Mouse (Mus musculus): Measurements from ENCODE around the gene Ssr2. TPM values are rescaled to one million over a fixed set of nuclear protein-coding genes. Genes with fewer than 3 reads are reported as not detected.

Ssr2 gene
- polyA plus RNA-seq, 1 experiment from 2014 or later, result 174 TPM

- H3K4me1 ChIP-seq, result peaks cover 54% of the 10 kb centered on the region
- WGBS, result 71% methylated on average over 20 of the region's 20 CpGs
- peak overlapping the region; percentile 10; the same call in 1 of the 2 replicates for H3K4me3 ChIP-seq
- H3K9me3 ChIP-seq, result no peaks in the 10 kb centered on the region
- H3K27ac ChIP-seq, result peak overlapping the region; percentile 68
- no peak for DNase-seq (ENCODE audit: extremely low spot score, low spot score)
- peaks cover 32% of the 10 kb centered on the region for H3K36me3 ChIP-seq (replicated peaks)
- H3K27me3 ChIP-seq (ENCODE audit: poor library complexity, severe bottlenecking), result no peaks in the 10 kb centered on the region
These were observed 30.6 kb upstream of the Ssr2 start for GRCm38 (mm10) chr3:88544955-88545591.

GRCm38 (mm10) chr3:88546674-88547418 is 28.8 kb upstream of the Ssr2 start:
- Histone ChIP-seq H3K4me3 (no peak overlapping the region), H3K27ac (no peak overlapping the region), H3K27me3 (ENCODE audit: poor library complexity, severe bottlenecking) (no peaks in the 10 kb centered on the region), H3K9me3 (no peaks in the 10 kb centered on the region), H3K36me3 (replicated peaks) (peaks cover 19% of the 10 kb centered on the region), H3K4me1 (peaks cover 46% of the 10 kb centered on the region)
- 86% methylated on average over 6 of the region's 6 CpGs for WGBS
- DNase-seq (ENCODE audit: extremely low spot score, low spot score), result no peak

GRCm38 (mm10) chr3:88548180-88548917 is 27.3 kb upstream of the Ssr2 start, which contains the start of gene Rab25:
Gene Rab25, minus strand, starts transcription at chr3:88548300.
- WGBS, result 44% methylated on average over 18 of the region's 18 CpGs
- Histone ChIP-seq H3K9me3 (no peaks in the 10 kb centered on the region), H3K36me3 (replicated peaks) (peaks cover 15% of the 10 kb centered on the region; the same call in 1 of the 2 replicates), H3K27ac (no peak within 1 kb of the TSS), H3K4me1 (peaks cover 42% of the 10 kb centered on the region), H3K27me3 (ENCODE audit: poor library complexity, severe bottlenecking) (no peaks in the 10 kb centered on the region), H3K4me3 (peak within 1 kb of the TSS; percentile 2; the same call in 1 of the 2 replicates)
- DNase-seq (ENCODE audit: extremely low spot score, low spot score), result no peak

- no peak for DNase-seq (ENCODE audit: extremely low spot score, low spot score)
- Histone ChIP-seq H3K4me1 (peaks cover 50% of the 10 kb centered on the region), H3K9me3 (no peaks in the 10 kb centered on the region), H3K36me3 (replicated peaks) (peaks cover 32% of the 10 kb centered on the region), H3K27ac (no peak overlapping the region), H3K27me3 (ENCODE audit: poor library complexity, severe bottlenecking) (no peaks in the 10 kb centered on the region), H3K4me3 (peak overlapping the region; percentile 70)
- WGBS, result 92% methylated on average over 4 of the region's 4 CpGs
These were observed 24.1 kb upstream of the Ssr2 start for GRCm38 (mm10) chr3:88551586-88551985.

- Histone ChIP-seq H3K4me3 (peak overlapping the region; percentile 70), H3K27me3 (ENCODE audit: poor library complexity, severe bottlenecking) (no peaks in the 10 kb centered on the region), H3K36me3 (replicated peaks) (peaks cover 38% of the 10 kb centered on the region), H3K9me3 (no peaks in the 10 kb centered on the region), H3K27ac (peak overlapping the region; percentile 97), H3K4me1 (peaks cover 52% of the 10 kb centered on the region)
- no peak for DNase-seq (ENCODE audit: extremely low spot score, low spot score)
- 24% methylated on average over 16 of the region's 16 CpGs for WGBS
These were observed 23.5 kb upstream of the Ssr2 start for GRCm38 (mm10) chr3:88552082-88552645.

- Histone ChIP-seq H3K4me1 (peaks cover 52% of the 10 kb centered on the region), H3K4me3 (peak within 1 kb of the TSS; percentile 70)
- WGBS, result under 1% methylated on average over 48 of the region's 48 CpGs
These were observed 22.8 kb upstream of the Ssr2 start, which contains the start of gene Lamtor2 for GRCm38 (mm10) chr3:88552676-88553524. Gene Lamtor2, minus strand, starts transcription at chr3:88553074.

GRCm38 (mm10) chr3:88553525-88553879 is 22.2 kb upstream of the Ssr2 start, which contains the start of gene Ubqln4:
Gene Ubqln4, plus strand, starts transcription at chr3:88553758.
- H3K27me3 ChIP-seq (ENCODE audit: poor library complexity, severe bottlenecking), result no peaks in the 10 kb centered on the region
- DNase-seq (ENCODE audit: extremely low spot score, low spot score), result peak; percentile 92
- H3K4me1 ChIP-seq, result peaks cover 46% of the 10 kb centered on the region
- WGBS, result under 1% methylated on average over 35 of the region's 37 CpGs
- peak within 1 kb of the TSS; percentile 70 for H3K4me3 ChIP-seq
- no peaks in the 10 kb centered on the region for H3K9me3 ChIP-seq
- peaks cover 47% of the 10 kb centered on the region for H3K36me3 ChIP-seq (replicated peaks)
- H3K27ac ChIP-seq, result peak within 1 kb of the TSS; percentile 97

More at GRCm38 (mm10) chr3:88552676-88553524, 22.8 kb upstream of the Ssr2 start, which contains the start of gene Lamtor2:
- Histone ChIP-seq H3K9me3 (no peaks in the 10 kb centered on the region), H3K27ac (peak within 1 kb of the TSS; percentile 97), H3K36me3 (replicated peaks) (peaks cover 45% of the 10 kb centered on the region), H3K27me3 (ENCODE audit: poor library complexity, severe bottlenecking) (no peaks in the 10 kb centered on the region)
- DNase-seq (ENCODE audit: extremely low spot score, low spot score), result peak; percentile 98

- Histone ChIP-seq H3K4me1 (peaks cover 44% of the 10 kb centered on the region), H3K9me3 (no peaks in the 10 kb centered on the region), H3K36me3 (replicated peaks) (peaks cover 47% of the 10 kb centered on the region), H3K4me3 (peak overlapping the region; percentile 70), H3K27me3 (ENCODE audit: poor library complexity, severe bottlenecking) (no peaks in the 10 kb centered on the region), H3K27ac (peak overlapping the region; percentile 97)
- no peak for DNase-seq (ENCODE audit: extremely low spot score, low spot score)
- under 1% methylated on average over 41 of the region's 41 CpGs for WGBS
These were observed 21.6 kb upstream of the Ssr2 start for GRCm38 (mm10) chr3:88553880-88554586.

GRCm38 (mm10) chr3:88555069-88555605 is 20.5 kb upstream of the Ssr2 start:
- WGBS, result 87% methylated on average over 5 of the region's 5 CpGs
- Histone ChIP-seq H3K9me3 (no peaks in the 10 kb centered on the region), H3K27me3 (ENCODE audit: poor library complexity, severe bottlenecking) (no peaks in the 10 kb centered on the region), H3K36me3 (replicated peaks) (peaks cover 58% of the 10 kb centered on the region), H3K27ac (no peak overlapping the region; the same call in 1 of the 2 replicates), H3K4me3 (peak overlapping the region; percentile 70), H3K4me1 (peaks cover 44% of the 10 kb centered on the region)
- DNase-seq (ENCODE audit: extremely low spot score, low spot score), result no peak

- no peak for DNase-seq (ENCODE audit: extremely low spot score, low spot score)
- peak overlapping the region; percentile 70; the same call in 1 of the 2 replicates for H3K4me3 ChIP-seq
- no peaks in the 10 kb centered on the region for H3K27me3 ChIP-seq (ENCODE audit: poor library complexity, severe bottlenecking)
- H3K4me1 ChIP-seq, result peaks cover 44% of the 10 kb centered on the region
- no peak overlapping the region for H3K27ac ChIP-seq
- H3K9me3 ChIP-seq, result no peaks in the 10 kb centered on the region
- WGBS, result 98% methylated on average over 6 of the region's 6 CpGs
- peaks cover 58% of the 10 kb centered on the region for H3K36me3 ChIP-seq (replicated peaks)
These were observed 19.9 kb upstream of the Ssr2 start for GRCm38 (mm10) chr3:88555731-88556130.

- 95% methylated on average over 8 of the region's 8 CpGs for WGBS
- DNase-seq (ENCODE audit: extremely low spot score, low spot score), result no peak
- no peaks in the 10 kb centered on the region for H3K9me3 ChIP-seq
- peaks cover 37% of the 10 kb centered on the region for H3K4me1 ChIP-seq
- H3K4me3 ChIP-seq, result no peak overlapping the region
- peaks cover 67% of the 10 kb centered on the region for H3K36me3 ChIP-seq (replicated peaks)
- no peak overlapping the region for H3K27ac ChIP-seq
- H3K27me3 ChIP-seq (ENCODE audit: poor library complexity, severe bottlenecking), result no peaks in the 10 kb centered on the region
These were observed 19.1 kb upstream of the Ssr2 start for GRCm38 (mm10) chr3:88556616-88557015.
